Mouse (Mus musculus) cerebellum, adult 2 months (tissue): Measurements from ENCODE around the gene Ces1c.

ENCODE experiments used
- CTCF ChIP-seq: fragments of 200-500 bp; IDR thresholded peaks from 2 replicates; pipeline ENCODE4 v1.5.1; 2011; ENCODE audit warnings: low read depth, mild to moderate bottlenecking, control low read depth, low read length, moderate library complexity, borderline replicate concordance; ENCODE audit not compliant: insufficient read depth
- POLR2A ChIP-seq: fragments of 200-500 bp; IDR thresholded peaks from 2 replicates; pipeline ENCODE4 v1.6.1; 2011; ENCODE audit warnings: low read length, control low read depth, borderline replicate concordance; ENCODE audit not compliant: insufficient read depth

DNA sequence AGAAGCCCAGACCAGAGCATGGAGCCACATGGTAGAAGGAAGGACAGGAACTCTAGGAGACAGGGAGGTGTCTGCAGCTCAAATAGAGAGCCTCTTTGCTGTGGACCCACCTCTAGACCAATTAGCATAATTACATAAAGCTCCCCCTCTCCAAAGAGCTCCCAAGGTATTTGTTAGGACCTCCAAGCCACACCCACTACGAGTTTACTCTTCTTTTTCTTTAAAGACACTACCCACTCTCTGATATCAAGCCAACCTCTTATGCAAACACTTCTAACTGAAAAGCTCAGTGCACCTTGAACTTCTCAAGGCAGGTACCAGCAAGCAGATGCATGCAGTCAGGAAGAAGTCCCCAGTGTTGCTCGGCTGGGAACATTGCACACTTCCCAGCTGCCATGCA, 51.2 kb downstream of the Ces1c start, which contains the start of gene Ces1b:
- TF ChIP-seq CTCF (no peak), POLR2A (no peak)
